Mouse (Mus musculus) adrenal gland, postnatal 4 days (tissue): Measurements from ENCODE around the gene Aoc3. TPM values are rescaled to one million over a fixed set of nuclear protein-coding genes. Genes with fewer than 3 reads are reported as not detected.
A peak's percentile ranks its signal among the peaks of the same experiment; 100 is the strongest.
"Not testable (repeated sequence)": the region's sequence is repeated elsewhere in the genome, so short reads cannot be mapped to it uniquely, and the experiment has no call there.

ENCODE experiments used
- DNase-seq, 2 experiments: peaks; one replicate each; pipeline ENCODE4 v3.0.0; 2021 to 2022; ENCODE audit warnings: low spot score in 2 of 2, mixed read lengths in 2 of 2
- long read RNA-seq, 2 experiments: library from polyadenylated mRNA; stranded (forward); transcript quantifications; one replicate each; pipeline ENCODE4 v2.0.0; 2021
- total RNA-seq, 2 experiments: library from RNA; stranded (reverse); gene quantifications; 2 replicates each; pipeline ENCODE4 v1.2.3; 2021

The Aoc3 gene
- 10 to 100 TPM; 28.8 to 33.7 TPM for total RNA-seq
- long read RNA-seq, experiment 1, full-length matches to known transcripts = 6 of 10 reads
- long read RNA-seq, experiment 1, partial matches to known transcripts = 2 of 10 reads
- long read RNA-seq, experiment 1, other reads (novel, unspliced or antisense) = 2 of 10 reads
- long read RNA-seq, experiment 2, full-length matches to known transcripts = 6 of 17 reads
- long read RNA-seq, experiment 2, partial matches to known transcripts = 2 of 17 reads
- long read RNA-seq, experiment 2, other reads (novel, unspliced or antisense) = 9 of 17 reads

DNA sequence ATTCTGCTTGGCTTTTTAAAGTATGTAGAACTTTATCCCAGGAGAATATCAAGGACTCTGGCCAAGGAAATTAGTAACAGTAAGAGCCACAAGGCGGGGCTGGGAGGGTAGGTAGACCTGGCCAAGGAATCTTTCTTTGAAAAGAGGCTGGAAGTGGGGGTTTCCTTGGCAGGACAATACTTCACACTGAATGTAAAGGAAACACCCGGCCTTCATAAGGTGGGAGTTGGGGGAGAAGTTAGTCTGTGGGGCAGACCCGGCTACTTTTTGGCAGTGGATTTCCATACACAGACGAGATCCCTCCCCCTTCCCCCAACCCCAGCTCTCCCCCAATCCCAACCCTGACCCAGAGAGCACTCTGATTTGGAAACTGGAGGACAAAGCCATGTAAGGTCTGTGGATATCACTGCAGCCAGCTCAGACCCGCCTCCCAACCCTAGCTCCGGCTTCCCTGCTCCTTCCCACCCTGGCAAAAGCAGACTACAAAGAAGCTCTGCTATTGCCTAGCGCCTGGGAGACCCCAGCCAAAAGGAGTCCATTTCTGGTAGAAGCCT lies at the start of gene Aoc3:
TSS of gene Aoc3 (plus strand) at position 235 of the 554 bp plus-strand sequence.
- no peak for DNase-seq

DNA sequence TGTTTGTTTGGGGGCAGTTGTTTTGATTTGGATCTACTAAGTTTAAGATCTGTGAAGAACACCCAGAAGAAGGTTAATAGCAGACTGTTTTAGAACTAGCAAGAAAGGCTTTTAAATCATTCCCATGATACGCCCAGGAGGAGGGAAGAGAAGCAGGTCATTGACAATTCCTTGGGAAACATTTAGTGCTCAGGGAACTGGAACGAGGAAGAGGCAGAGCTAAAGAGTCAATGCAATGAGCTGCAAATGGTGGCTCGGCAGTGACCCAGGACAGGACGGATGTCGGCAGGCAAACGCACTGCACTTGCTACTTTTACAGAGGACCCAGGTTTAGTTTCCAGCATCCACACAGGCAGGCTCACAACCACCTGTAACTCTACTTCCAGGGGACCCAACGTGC lies 49.6 kb upstream of the Aoc3 start:
- no peak for DNase-seq

GRCm38 (mm10) chr11:101282896-101283295 lies 47.5 kb upstream of the Aoc3 start:
- DNase-seq = no peak

DNA sequence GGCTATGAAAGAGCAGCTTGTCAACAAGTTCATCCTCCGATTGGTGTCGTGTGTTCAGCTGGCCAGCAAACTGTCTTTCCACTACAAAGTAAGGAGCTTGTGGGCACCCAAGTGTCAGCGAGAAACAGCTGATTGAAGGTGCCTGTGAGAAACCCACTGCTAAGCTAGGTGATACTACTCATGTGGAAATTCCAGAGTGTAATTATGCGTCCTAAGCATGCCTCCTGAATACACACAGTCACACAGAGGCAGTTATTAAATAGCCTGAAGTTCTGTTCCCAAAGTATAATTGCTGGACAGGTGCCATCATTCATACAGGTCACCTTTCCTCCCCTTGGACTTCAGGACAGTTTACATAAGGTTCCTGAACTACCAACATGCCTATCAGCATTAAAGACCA lies 46.6 kb upstream of the Aoc3 start:
- no peak for DNase-seq

DNA sequence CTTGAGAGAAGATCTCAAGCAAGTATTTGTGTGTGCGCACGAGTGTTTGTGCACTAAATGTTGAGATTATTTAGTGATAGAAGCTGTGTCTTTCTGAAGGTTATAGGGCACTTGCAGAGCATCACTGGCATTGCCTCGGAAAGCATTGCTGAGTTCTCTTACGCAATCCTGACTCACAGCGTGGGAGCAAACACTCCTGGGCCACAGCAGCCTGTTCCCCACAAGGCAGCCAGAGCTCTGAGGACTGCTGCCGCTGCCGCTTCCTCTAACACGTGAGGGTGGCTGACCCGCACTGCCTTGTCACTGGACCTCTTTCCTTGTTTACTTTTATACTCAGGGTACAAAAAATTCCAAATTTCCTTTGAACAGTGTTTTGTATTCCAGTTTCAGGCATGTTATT lies 43.1 kb upstream of the Aoc3 start:
- no peak for DNase-seq

DNA sequence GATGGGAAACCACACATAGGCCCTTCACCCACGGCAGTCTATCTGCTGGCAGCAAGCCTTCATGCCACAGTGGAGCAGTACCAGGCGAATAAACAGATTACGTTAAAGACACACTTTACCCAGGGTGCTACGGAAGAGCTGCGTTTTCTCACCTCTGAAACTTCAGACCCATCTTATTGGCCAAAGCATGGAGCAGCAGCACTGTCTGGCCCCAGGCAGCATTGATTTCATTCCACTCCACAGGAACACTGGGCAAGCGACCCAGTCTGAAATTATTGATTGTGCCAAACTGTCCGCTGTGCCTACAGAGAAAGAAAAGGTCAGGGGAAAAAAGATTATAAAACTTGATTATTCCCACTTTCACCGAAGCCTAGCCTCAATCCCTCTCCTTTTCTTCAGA lies 39.2 kb upstream of the Aoc3 start:
- DNase-seq = no peak

GRCm38 (mm10) chr11:101295191-101295590 lies 35.2 kb upstream of the Aoc3 start:
- no peak for DNase-seq

DNA sequence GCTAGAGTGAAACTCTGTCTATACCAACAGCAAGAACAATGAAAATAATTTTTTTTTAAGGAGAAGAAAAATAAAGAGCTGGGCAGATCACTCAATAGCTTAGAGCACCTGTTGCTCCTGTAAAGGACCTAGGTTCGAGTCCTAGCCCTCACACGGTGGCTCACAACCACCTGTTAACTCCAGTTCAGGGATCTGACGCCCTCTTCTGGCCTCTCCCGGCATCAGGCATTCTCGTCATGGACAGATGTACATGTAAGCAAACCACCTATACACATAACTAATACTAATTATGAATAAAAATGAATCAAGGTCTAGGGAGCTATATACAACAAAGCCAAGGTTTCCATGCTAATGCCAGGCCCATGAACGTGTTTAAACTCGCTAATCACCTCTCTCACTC lies 29.5 kb upstream of the Aoc3 start:
- DNase-seq = no peak

DNA sequence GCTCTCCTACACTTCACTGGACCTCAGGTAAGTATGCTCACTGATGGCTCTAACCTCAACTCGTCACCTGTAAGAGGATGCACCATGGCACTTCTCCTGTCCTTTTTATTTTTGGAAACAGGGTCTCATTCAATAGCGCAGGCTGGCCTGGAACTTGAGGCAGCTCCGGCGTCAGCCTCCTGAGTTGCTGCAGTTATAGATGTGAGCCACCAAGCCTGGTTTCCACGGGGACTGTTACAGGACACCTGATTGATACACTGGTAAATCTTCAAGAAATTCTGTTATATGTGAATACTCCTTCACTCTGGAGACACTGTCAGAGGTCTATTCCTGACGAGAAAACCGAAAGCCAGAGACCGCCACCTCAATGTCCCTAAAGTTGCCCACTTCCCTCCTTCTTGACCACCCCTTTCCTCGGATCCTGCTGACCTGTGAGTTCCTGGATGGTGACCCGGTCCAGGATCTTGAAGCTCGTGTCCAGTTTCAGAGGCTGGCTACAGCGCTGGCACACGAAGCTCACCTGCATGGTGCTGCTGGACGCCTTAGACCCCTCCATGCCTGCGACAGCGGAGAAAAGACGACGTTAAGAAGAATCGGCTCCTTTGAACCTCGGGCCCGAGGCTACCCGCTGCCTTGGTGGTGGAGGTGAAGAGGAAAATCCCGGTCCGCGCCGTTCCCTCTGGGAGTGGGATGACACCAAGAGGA lies 29.0 kb upstream of the Aoc3 start:
- no peak for DNase-seq

- peak; percentile 91 to 96 for DNase-seq
Observed at GRCm38 (mm10) chr11:101302004-101302798, 28.2 kb upstream of the Aoc3 start, which contains the start of gene Becn1. Becn1 (minus strand) TSS chr11:101302286.

- DNase-seq = no peak
Observed at GRCm38 (mm10) chr11:101307744-101308143, 22.7 kb upstream of the Aoc3 start.

DNA sequence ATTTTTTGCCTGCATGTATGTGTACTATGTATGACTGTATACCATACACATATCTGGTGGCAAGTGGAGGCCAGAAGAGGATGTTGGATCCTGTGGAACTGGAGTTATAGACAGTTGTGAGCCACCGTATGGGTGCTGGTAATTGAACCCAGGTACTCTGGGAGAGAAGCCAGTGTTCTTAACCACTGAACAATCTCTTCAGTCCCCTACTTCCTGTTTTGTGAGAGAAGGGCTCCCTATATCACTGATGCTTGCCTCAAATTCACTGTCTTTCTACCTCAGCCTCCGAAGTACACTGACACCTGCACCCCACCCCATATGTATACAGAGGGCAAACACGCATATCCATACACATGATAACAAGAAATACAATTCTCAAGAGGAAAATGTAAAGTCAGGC lies 19.3 kb upstream of the Aoc3 start:
- DNase-seq = no peak

- no peak for DNase-seq
Observed at GRCm38 (mm10) chr11:101312150-101312549, 18.3 kb upstream of the Aoc3 start.

DNA sequence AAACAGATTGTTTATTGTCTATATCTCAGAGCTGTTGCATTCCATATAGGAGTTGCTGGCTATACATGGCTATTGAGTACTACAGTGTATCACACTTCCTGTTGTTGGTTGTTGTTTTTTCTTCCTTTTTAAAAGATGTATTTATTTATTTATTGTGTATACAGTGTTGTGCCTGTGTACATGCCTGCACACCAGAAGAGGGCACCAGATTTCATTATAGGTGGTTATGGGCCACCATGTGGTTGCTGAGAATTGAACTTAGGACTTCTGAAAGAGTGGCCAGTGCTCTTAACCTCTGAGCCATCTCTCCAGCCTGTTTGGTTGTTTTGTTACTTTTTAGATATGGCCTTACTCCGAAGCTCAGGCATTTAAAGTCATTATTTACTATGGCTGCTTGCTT lies 15.8 kb upstream of the Aoc3 start:
- DNase-seq = no peak

- no peak for DNase-seq
Observed at GRCm38 (mm10) chr11:101315082-101315650, 15.2 kb upstream of the Aoc3 start.

GRCm38 (mm10) chr11:101315665-101316500 lies 14.5 kb upstream of the Aoc3 start, which contains the start of gene Psme3:
Psme3 (plus strand) TSS chr11:101316213.
- DNase-seq = peak; percentile 83 to 91

DNA sequence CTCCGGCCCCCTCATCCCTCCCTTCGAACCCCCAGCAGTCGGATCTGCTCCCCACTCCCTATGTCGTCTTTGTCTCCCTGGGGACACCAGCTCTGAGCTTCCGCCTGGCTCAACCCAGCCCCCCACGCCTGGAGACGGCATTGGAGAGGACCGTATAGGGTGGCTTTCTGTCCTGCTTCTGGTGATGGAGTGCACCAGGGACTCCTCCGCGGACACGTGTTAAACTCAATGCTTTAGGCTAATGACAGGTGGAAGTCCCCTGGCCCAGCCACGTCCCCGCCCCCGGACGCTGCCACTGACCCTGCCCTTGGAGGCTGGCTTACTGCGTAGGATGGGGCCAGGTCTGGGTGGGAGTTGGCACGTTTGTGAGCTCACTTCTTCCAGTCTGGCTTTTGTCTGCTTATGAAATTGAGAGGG lies 13.9 kb upstream of the Aoc3 start:
- DNase-seq = no peak

GRCm38 (mm10) chr11:101323609-101324008 lies 6.8 kb upstream of the Aoc3 start:
- DNase-seq = peak in 1 of 2 experiments; percentile 53

- DNase-seq = no peak
Observed at GRCm38 (mm10) chr11:101324763-101325162, 5.6 kb upstream of the Aoc3 start, which contains the start of gene Aoc2. Aoc2 (plus strand) TSS chr11:101325063.

DNA sequence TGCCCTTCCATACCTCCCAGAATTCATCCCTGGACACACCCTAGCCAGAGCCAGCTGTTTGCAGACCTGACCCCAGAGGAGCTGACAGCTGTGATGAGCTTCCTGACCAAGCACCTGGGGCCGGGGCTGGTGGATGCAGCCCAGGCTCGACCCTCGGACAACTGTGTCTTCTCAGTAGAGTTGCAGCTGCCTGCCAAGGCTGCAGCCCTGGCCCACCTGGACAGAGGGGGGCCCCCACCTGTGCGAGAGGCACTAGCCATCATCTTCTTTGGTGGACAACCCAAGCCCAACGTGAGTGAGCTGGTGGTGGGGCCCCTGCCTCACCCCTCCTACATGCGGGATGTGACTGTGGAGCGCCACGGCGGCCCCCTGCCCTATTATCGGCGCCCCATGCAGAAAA lies 5.2 kb upstream of the Aoc3 start:
- not testable (repeated sequence) for DNase-seq
